Mouse (Mus musculus) kidney, embryonic 14.5 days (tissue): ENCODE data around the gene Olfr43. TPM values are rescaled to one million over a fixed set of nuclear protein-coding genes. Genes with fewer than 3 reads are reported as not detected.

Experiments used
- ATAC-seq: fragments of 200-750 bp; cut with Nextera tagmentation; 2 replicates; pipeline ENCODE4 v1.8.0; 2017; ENCODE audit warnings: moderate number of reproducible peaks, mild to moderate bottlenecking, moderate TSS enrichment, moderate library complexity; ENCODE audit not compliant: low FRiP score, low TSS enrichment
- H3K27ac ChIP-seq: fragments of 300-500 bp; sonication (generic); 2 replicates; pipeline ENCODE4 v1.5.1; 2014; ENCODE audit warnings: low read depth, mild to moderate bottlenecking, low read length, moderate library complexity, mixed read lengths
- H3K27me3 ChIP-seq: fragments of 300-500 bp; sonication (generic); 2 replicates; pipeline ENCODE4 v1.6.1; 2014; ENCODE audit warnings: mild to moderate bottlenecking, low read length; ENCODE audit not compliant: control insufficient read depth, insufficient read depth
- H3K36me3 ChIP-seq: fragments of 300-500 bp; sonication (generic); 2 replicates; pipeline ENCODE4 v1.6.1; 2014; ENCODE audit warnings: low read length, mixed read lengths; ENCODE audit not compliant: control insufficient read depth, insufficient read depth
- H3K4me1 ChIP-seq: fragments of 300-500 bp; sonication (generic); 2 replicates; pipeline ENCODE4 v1.6.1; 2014; ENCODE audit warnings: low read length, mixed read lengths; ENCODE audit not compliant: control insufficient read depth, insufficient read depth
- H3K4me2 ChIP-seq: fragments of 300-500 bp; sonication (generic); replicated peaks from 2 replicates; pipeline ENCODE4 v1.6.1; 2014; ENCODE audit warnings: low read depth, mild to moderate bottlenecking, low read length
- H3K4me3 ChIP-seq: fragments of 300-500 bp; sonication (generic); 2 replicates; pipeline ENCODE4 v1.5.1; 2014; ENCODE audit warnings: mild to moderate bottlenecking, low read length
- H3K9ac ChIP-seq: fragments of 300-500 bp; sonication (generic); 2 replicates; pipeline ENCODE4 v1.6.1; 2014; ENCODE audit warnings: low read depth, mild to moderate bottlenecking, low read length, moderate library complexity
- H3K9me3 ChIP-seq: fragments of 300-500 bp; sonication (generic); 2 replicates; pipeline ENCODE4 v1.6.1; 2016; ENCODE audit warnings: low read length; ENCODE audit not compliant: control insufficient read depth
- WGBS: fragments of 180-500 bp; shearing (Covaris S2); extraction: QIAGEN DNeasy Blood & Tissue Kit; methylation state at CpG from one replicate; pipeline ENCODE4 v1.1.7; 2014; 5-methylcytosine and 5-hydroxymethylcytosine counted together
- polyA plus RNA-seq: library from polyadenylated mRNA; unstranded; fragments of >200 nt; fragmentation: Nextera tagmentation; extraction: Ambion mirVana; gene quantifications from 2 replicates; pipeline ENCODE4 v1.2.1, GENCODE M21; 2014

The Olfr43 gene
- not detected in 2 replicates for polyA plus RNA-seq

- no peak within 1 kb of the TSS for H3K9ac ChIP-seq
- no peaks in the 10 kb centered on the region for H3K9me3 ChIP-seq
- no peak within 1 kb of the TSS for H3K4me2 ChIP-seq
- H3K27me3 ChIP-seq = no peaks in the 10 kb centered on the region
- no peaks in the 10 kb centered on the region for H3K4me1 ChIP-seq
- H3K36me3 ChIP-seq = no peaks in the 10 kb centered on the region
- 67% methylated on average over 1 of the region's 1 CpGs for WGBS
- ATAC-seq = no peak
- no peak within 1 kb of the TSS for H3K27ac ChIP-seq
- H3K4me3 ChIP-seq = no peak within 1 kb of the TSS
These were observed at the start of gene Olfr43 for GRCm38 (mm10) chr11:74211279-74211678. Olfr43 (minus strand) TSS chr11:74211379.

GRCm38 (mm10) chr11:74259508-74259907, 48.3 kb upstream of the Olfr43 start, which contains the start of gene Olfr406:
Olfr406 (plus strand) TSS chr11:74259808.
- no peak within 1 kb of the TSS for H3K4me3 ChIP-seq
- ATAC-seq = no peak
- H3K4me1 ChIP-seq = no peaks in the 10 kb centered on the region
- no peak within 1 kb of the TSS for H3K4me2 ChIP-seq
- H3K9me3 ChIP-seq = no peaks in the 10 kb centered on the region
- H3K27me3 ChIP-seq = no peaks in the 10 kb centered on the region
- no peak within 1 kb of the TSS for H3K9ac ChIP-seq
- H3K27ac ChIP-seq = no peak within 1 kb of the TSS
- WGBS = 52% methylated on average over 2 of the region's 2 CpGs
- H3K36me3 ChIP-seq = no peaks in the 10 kb centered on the region

DNA sequence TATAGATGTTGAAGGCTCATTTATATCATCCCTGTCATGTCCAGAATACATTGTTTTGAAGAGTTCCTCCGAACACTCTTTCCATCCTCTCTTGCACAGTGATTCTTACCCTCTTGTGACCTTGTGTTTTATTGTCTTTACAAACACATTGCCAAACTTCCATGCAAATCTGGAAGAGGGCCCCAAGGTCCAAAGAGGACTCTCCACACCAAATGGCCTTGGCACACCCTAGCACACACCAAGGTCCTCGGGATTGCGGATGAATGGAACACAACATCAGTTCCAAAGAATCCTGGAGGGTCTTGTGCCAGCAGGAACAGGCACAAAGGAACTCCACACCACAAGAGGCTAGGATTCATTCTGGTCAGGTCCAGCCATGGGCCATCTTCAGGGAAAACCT, 30.0 kb upstream of the Olfr43 start:
- Histone ChIP-seq H3K4me2 (no peak overlapping the region), H3K27ac (no peak overlapping the region), H3K4me3 (no peak overlapping the region), H3K4me1 (no peaks in the 10 kb centered on the region), H3K27me3 (no peaks in the 10 kb centered on the region), H3K36me3 (no peaks in the 10 kb centered on the region), H3K9me3 (no peaks in the 10 kb centered on the region), H3K9ac (no peak overlapping the region)
- no peak for ATAC-seq
- 86% methylated on average over 3 of the region's 3 CpGs for WGBS

DNA sequence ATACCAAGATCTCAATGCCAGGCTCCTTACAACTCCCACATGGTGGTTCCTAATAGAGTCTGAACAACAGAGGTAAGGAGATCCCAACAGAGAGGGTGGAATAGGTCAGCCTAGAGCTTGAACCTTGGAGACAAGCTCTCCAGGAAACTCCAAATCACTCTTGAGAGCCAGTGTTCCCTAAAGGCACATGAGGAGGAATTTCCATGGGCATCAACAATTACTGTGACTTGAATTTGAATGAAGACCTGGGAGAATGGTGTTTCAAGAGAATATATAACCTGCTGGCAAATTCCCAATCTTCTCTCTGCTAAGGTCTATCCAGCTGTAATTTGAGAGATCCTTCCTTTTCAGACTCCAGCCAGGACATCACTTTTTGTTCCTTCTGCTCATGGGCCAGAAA, 25.2 kb downstream of the Olfr43 start, which contains the start of gene Olfr403:
Gene Olfr403 (plus strand): TSS at position 301 of the 400 bp plus-strand sequence.
- Histone ChIP-seq H3K27ac (no peak within 1 kb of the TSS), H3K4me2 (no peak within 1 kb of the TSS), H3K9ac (no peak within 1 kb of the TSS), H3K4me3 (no peak within 1 kb of the TSS), H3K27me3 (no peaks in the 10 kb centered on the region), H3K4me1 (no peaks in the 10 kb centered on the region), H3K9me3 (no peaks in the 10 kb centered on the region), H3K36me3 (no peaks in the 10 kb centered on the region)
- ATAC-seq = no peak

- Histone ChIP-seq H3K9ac (no peak overlapping the region), H3K9me3 (no peaks in the 10 kb centered on the region), H3K36me3 (no peaks in the 10 kb centered on the region), H3K27ac (no peak overlapping the region), H3K4me2 (no peak overlapping the region), H3K4me3 (no peak overlapping the region), H3K27me3 (no peaks in the 10 kb centered on the region), H3K4me1 (no peaks in the 10 kb centered on the region)
- WGBS = 73% methylated on average over 4 of the region's 4 CpGs
- ATAC-seq = no peak
These were observed 27.4 kb downstream of the Olfr43 start for GRCm38 (mm10) chr11:74183745-74184144.

DNA sequence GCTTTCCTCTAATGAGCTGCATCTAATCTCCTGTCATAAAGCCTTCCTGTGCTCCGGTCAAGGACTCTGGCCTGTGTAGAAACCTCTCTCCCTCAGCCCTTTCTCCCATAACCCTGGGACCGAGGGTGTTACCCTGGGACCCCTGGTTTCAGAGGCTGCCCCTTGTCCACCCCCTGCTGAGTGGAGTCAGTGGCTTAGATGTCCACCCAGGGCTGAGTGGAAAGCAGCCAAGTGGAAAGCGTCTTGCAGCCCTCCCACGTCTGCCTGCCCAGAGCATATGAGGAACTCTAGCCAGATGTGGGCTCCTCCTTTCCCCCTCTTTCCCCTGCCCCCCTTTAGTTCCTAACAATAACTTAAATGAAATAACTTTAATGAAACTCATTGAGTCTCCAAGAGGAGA, 28.0 kb downstream of the Olfr43 start:
- no peak overlapping the region for H3K4me3 ChIP-seq
- H3K4me1 ChIP-seq = no peaks in the 10 kb centered on the region
- H3K27ac ChIP-seq = no peak overlapping the region
- no peaks in the 10 kb centered on the region for H3K27me3 ChIP-seq
- no peak overlapping the region for H3K4me2 ChIP-seq
- ATAC-seq = no peak
- H3K9me3 ChIP-seq = no peaks in the 10 kb centered on the region
- no peak overlapping the region for H3K9ac ChIP-seq
- WGBS = 75% methylated on average over 4 of the region's 4 CpGs
- H3K36me3 ChIP-seq = no peaks in the 10 kb centered on the region

DNA sequence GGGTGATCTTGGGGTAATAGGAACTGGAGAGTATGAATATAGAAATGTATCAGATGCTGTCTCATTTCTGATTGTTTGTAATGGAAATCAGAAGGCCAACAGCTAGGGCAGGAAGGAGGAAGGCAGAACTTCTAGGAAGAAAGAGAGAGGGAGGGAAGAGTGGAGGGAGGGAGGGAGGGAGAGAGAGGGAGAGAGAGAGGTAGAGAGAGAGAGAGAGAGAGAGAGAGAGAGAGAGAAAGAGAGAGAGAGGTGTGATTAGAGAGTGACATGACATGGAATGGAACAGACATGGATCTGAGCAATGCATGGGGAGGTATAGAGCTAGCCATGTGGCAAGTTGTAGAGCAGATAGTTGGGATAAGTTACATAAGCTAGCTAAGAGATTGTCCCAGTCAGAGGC, 42.4 kb downstream of the Olfr43 start:
- Histone ChIP-seq H3K36me3 (no peaks in the 10 kb centered on the region), H3K4me2 (no peak overlapping the region), H3K4me1 (no peaks in the 10 kb centered on the region), H3K27me3 (no peaks in the 10 kb centered on the region), H3K9me3 (no peaks in the 10 kb centered on the region), H3K9ac (no peak overlapping the region), H3K27ac (no peak overlapping the region), H3K4me3 (no peak overlapping the region)
- ATAC-seq = no peak

Other genes with a start within 250 kb of the Olfr43 start
- gene Olfr398, start 221.0 kb downstream of the Olfr43 start, polyA plus RNA-seq = not detected in 2 replicates
- gene Olfr139, start 154.8 kb downstream of the Olfr43 start, polyA plus RNA-seq = not detected in 2 replicates
- gene Olfr399, start 154.8 kb downstream of the Olfr43 start, polyA plus RNA-seq = not detected in 2 replicates
- not detected in 2 replicates for gene Zfp616, start 141.4 kb downstream of the Olfr43 start, polyA plus RNA-seq
- not detected in 2 replicates for gene Olfr401, start 97.7 kb downstream of the Olfr43 start, polyA plus RNA-seq
- not detected in 2 replicates for gene Olfr402, start 57.9 kb downstream of the Olfr43 start, polyA plus RNA-seq
- gene Olfr403, start 25.1 kb downstream of the Olfr43 start, polyA plus RNA-seq = not detected in 2 replicates
- not detected in 2 replicates for gene Olfr406, start 48.4 kb upstream of the Olfr43 start, polyA plus RNA-seq
- not detected in 2 replicates for gene Olfr59, start 72.4 kb upstream of the Olfr43 start, polyA plus RNA-seq
- not detected in 2 replicates for gene Olfr410, start 126.7 kb upstream of the Olfr43 start, polyA plus RNA-seq
- gene Olfr411, start 141.3 kb upstream of the Olfr43 start, polyA plus RNA-seq = not detected in 2 replicates
- gene Olfr412, start 150.7 kb upstream of the Olfr43 start, polyA plus RNA-seq = not detected in 2 replicates